Mouse (Mus musculus) embryonic fibroblast, embryonic 13.5 days (primary cell): ENCODE measurements at regions not wholly inside any gene's neighbourhood (a gene's known extent, or its start where the extent isn't known, plus 50 kb on each side); places are given as distances from the start of the nearest gene placed in this dataset.

Experiments
- H3K27ac ChIP-seq: 2 replicates; pipeline ENCODE4 v1.5.1; 2012; ENCODE audit warnings: low read length, control low read depth, inconsistent platforms; ENCODE audit not compliant: insufficient read depth
- H3K4me1 ChIP-seq: 2 replicates; pipeline ENCODE4 v1.6.1; 2011; ENCODE audit warnings: low read length; ENCODE audit not compliant: control insufficient read depth, insufficient read depth
- H3K4me3 ChIP-seq: 2 replicates; pipeline ENCODE4 v1.5.1; 2011; ENCODE audit warnings: mild to moderate bottlenecking, control low read depth, low read length; ENCODE audit not compliant: insufficient read depth
- CTCF ChIP-seq: IDR thresholded peaks from 2 replicates; pipeline ENCODE4 v1.5.1; 2011; ENCODE audit warnings: mild to moderate bottlenecking, control low read depth, low read length, moderate library complexity, borderline replicate concordance; ENCODE audit not compliant: insufficient read depth
- POLR2A ChIP-seq: IDR thresholded peaks from 2 replicates; pipeline ENCODE4 v1.6.1; 2011; ENCODE audit warnings: low read depth, mild to moderate bottlenecking, control low read depth, low read length, moderate library complexity

DNA sequence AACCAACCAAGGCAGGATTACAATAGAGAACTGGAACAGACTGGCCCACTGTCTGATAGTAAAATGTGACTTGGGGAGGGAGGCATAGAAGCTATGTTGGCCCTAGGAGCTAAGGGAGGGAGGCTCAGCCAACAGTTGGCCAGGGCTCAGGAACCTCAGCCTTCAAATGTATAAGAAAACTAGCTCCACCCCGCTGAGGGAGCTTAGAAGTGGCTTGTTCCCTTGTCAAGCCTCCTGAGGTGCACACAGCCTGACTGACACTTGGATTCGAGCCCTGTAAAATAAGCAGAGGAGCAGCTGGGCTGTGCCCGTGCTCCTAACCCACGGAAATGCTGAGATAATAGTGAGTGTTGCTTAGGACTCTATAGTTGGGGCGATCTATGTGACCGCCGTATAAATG, 144.7 kb downstream of the Fam43a start:
- Histone ChIP-seq H3K4me1 (no peaks in the 10 kb centered on the region), H3K27ac (peak overlapping the region; percentile 11; the same call in 1 of the 2 replicates), H3K4me3 (no peak overlapping the region)
- no peak for TF ChIP-seq CTCF
- no peak for TF ChIP-seq POLR2A

DNA sequence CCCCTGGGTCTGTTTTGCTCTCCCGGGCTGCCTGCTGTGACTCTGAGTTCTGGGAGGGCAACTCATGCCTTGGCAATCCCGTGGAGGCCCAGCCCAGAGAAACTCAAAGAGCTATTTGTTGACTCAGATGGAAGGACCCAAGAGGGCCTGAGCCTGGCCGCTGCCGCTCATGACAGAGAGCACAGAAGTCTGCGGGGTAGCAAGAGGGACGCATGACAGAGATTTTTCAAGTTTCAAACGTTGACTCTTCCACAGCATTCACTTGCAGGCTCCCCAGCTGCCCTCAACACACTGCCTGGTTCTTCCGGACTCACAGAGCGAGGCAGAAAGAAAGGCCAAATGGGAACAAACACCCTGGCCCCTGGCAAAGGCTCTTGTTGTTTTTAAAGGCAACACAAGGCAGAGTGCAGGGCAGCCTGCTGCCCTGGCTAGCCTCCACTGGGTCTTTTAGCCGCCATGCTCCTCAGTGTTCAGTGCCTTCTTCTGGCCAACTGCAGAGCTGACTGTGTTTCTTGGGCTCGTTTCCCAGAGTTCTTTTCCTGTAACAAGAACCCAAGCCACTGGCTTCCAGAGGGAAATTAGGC, 146.2 kb downstream of the Fam43a start:
- H3K4me1 ChIP-seq = no peaks in the 10 kb centered on the region
- peak overlapping the region; percentile 89 for H3K27ac ChIP-seq
- TF ChIP-seq POLR2A (no peak), CTCF (no peak)
- no peak overlapping the region for H3K4me3 ChIP-seq

DNA sequence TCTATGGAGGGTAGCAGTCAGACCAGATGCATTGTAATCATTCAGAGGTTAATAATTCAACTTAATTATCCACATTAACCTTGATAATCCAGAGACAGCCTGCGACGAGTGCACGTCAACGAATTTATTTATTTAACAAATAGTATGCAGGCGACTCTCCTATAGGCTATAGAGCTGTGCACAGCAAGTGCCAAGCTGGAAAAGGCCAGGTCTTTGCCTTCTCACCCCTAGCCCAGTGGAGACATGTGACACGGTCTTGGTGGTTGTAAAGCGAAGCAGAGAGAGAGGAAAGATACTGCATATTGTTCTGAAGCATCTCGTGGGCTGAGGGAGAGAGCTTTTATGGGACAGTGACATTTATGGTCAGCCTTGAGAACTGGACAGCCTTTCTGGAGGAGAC, 146.7 kb downstream of the Fam43a start:
- H3K4me3 ChIP-seq = no peak overlapping the region

DNA sequence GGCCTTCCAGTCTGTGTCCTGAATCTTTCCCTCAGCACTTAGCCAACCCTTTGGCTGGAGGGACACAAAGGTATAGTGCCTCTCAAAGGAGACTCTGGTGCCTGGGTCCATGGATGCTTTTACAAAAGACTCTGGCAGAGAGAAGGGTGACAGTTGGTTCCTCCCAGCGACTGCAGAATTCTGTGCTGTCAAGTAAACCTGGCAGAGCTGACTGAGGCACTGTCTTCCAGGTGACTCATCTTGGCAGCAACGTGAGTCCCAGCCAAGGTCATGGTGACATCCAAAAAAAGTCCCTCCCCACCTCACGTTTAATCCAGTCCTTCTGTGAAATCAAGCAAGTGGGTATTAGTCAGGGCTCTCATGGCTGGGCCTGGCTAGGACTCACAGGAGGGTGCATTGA, 150.3 kb downstream of the Fam43a start:
- Histone ChIP-seq H3K4me1 (no peaks in the 10 kb centered on the region), H3K4me3 (no peak overlapping the region), H3K27ac (no peak overlapping the region)
- no peak for TF ChIP-seq CTCF
- TF ChIP-seq POLR2A = no peak

More for the DNA sequence above, 146.7 kb downstream of the Fam43a start:
- Histone ChIP-seq H3K27ac (peak overlapping the region; percentile 89), H3K4me1 (no peaks in the 10 kb centered on the region)
- no peak for TF ChIP-seq POLR2A
- TF ChIP-seq CTCF = no peak

DNA sequence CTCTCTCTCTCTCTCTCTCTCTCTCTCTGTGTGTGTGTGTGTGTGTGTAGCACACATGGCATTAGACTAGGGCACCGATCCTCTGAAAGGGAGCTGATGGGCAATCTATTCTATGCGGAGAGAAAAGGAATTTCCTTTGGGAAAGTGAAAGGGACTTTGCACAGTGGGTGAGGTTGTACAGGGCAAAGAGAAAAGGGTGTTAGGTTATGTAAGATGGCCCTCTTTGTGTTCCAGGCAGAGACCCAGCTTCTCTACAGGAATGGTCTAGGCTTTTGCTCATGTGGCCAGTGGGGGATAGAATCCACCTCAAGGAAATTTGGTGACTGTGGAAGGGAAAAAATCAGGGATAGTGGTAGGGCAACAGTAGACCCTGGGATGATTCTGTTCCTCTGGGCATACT, 156.2 kb downstream of the Fam43a start:
- TF ChIP-seq POLR2A = no peak
- TF ChIP-seq CTCF = no peak
- H3K4me1 ChIP-seq = no peaks in the 10 kb centered on the region; the same call in 1 of the 2 replicates
- H3K27ac ChIP-seq = no peak overlapping the region
- no peak overlapping the region for H3K4me3 ChIP-seq

DNA sequence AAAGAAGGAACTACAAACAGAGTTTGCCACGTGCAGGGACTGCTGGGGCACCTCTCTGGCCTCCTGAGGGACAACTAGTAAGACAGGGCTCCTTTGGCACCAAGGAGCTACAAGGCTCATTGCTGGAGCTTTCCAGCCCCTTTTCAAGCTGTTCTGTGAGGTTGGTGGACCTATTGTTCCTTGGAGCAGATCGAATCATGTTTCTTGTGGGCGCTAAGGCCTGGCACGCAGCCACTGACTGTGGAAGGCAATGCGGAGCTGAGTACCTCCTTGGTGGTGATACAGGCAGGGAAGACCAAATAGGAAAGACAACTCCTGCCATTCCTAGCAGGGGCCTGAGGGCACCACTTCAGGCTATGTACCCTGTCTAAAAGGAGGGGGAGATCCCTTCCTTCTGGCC, 157.2 kb downstream of the Fam43a start:
- no peaks in the 10 kb centered on the region; the same call in 1 of the 2 replicates for H3K4me1 ChIP-seq
- TF ChIP-seq POLR2A = no peak
- TF ChIP-seq CTCF = no peak
- H3K4me3 ChIP-seq = no peak overlapping the region
- no peak overlapping the region for H3K27ac ChIP-seq

DNA sequence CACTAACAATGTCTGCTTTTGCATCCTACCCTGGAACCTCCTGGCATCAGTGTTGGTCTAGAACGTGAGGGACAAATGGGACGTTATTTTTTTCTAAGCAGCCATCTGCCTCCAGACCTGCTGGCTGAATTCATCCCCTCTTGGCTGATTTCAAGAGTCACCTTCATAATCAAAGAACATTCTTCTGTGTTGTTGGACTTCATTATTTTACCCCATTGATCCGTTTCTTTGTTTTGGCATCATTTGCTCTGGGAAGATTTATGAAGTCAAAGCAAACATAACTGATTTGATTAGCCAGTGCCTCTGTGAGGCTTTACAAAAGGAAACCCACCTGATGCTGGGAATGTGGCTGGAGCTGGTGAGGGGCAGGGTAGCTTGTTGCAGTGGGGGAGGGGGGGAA, 158.0 kb downstream of the Fam43a start:
- Histone ChIP-seq H3K4me1 (no peaks in the 10 kb centered on the region; the same call in 1 of the 2 replicates), H3K4me3 (no peak overlapping the region), H3K27ac (no peak overlapping the region)
- TF ChIP-seq POLR2A (no peak), CTCF (no peak)

DNA sequence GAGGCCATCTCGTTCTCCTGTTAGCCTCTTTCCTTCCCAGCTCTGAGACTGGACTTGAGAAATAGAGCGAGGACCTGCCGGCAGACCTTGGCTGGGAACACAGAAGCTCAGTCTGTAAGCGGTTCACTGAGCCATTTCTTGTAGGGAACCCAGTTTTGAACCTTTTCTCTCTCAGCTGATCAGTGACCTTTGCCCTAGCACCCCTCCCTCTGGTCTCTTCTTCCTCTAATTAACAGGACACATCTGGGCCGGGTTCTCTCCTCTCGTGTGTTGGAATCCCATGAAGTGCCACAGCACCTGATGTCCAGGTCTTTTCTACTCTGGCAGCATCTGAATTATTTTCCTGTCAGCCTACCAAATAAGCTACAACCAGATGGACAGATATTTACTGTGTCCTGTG, 158.5 kb downstream of the Fam43a start:
- TF ChIP-seq CTCF = no peak
- TF ChIP-seq POLR2A = no peak
- Histone ChIP-seq H3K4me3 (no peak overlapping the region), H3K27ac (no peak overlapping the region), H3K4me1 (no peaks in the 10 kb centered on the region; the same call in 1 of the 2 replicates)

DNA sequence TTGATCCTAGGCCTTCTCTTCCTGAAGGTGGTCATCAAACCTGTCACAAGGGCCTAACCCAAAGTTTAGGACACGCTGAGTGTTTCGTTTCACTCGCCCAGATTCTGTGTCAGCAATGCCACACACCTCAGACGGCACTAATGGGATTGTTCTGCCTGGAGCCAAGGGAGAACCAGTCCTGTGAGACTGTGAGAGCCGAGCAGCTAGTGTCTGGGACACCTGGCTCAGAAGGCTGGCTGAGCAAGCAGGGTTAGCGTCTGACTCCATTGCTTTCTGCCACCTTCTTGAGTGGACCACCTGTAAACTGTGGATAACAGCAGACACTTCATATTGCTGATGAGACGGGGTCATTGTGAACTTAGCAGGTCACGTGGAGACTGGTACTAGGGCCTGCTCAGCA, 160.0 kb downstream of the Fam43a start:
- no peak for TF ChIP-seq CTCF
- TF ChIP-seq POLR2A = no peak
- no peak overlapping the region for H3K27ac ChIP-seq
- no peaks in the 10 kb centered on the region; the same call in 1 of the 2 replicates for H3K4me1 ChIP-seq
- no peak overlapping the region for H3K4me3 ChIP-seq

DNA sequence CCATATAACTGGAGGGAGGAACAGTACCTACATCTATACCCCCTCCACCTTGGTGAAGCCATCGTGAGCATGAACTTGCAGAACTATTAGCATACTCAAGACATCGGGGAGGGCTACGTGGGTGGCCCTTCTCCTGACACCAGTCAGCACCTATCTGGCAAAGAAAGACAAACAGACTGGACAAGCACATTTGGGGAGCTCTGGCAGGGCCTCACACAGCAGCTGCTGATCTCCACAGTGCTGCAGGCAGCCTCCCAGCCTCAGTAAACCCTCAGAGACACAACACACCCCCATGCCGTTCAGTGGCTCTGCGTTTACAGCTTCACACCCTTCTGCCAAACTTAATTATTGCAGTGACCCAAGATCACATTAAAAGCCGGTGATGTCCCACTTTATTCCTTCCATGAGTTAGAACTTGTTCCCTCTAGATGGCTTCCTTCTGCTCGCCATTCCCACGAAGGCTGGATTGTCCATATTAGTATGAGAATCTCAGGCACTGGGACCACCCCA, 161.7 kb downstream of the Fam43a start:
- no peak overlapping the region for H3K4me3 ChIP-seq
- no peak for TF ChIP-seq POLR2A
- no peak for TF ChIP-seq CTCF
- H3K27ac ChIP-seq = no peak overlapping the region
- no peaks in the 10 kb centered on the region; the same call in 1 of the 2 replicates for H3K4me1 ChIP-seq

DNA sequence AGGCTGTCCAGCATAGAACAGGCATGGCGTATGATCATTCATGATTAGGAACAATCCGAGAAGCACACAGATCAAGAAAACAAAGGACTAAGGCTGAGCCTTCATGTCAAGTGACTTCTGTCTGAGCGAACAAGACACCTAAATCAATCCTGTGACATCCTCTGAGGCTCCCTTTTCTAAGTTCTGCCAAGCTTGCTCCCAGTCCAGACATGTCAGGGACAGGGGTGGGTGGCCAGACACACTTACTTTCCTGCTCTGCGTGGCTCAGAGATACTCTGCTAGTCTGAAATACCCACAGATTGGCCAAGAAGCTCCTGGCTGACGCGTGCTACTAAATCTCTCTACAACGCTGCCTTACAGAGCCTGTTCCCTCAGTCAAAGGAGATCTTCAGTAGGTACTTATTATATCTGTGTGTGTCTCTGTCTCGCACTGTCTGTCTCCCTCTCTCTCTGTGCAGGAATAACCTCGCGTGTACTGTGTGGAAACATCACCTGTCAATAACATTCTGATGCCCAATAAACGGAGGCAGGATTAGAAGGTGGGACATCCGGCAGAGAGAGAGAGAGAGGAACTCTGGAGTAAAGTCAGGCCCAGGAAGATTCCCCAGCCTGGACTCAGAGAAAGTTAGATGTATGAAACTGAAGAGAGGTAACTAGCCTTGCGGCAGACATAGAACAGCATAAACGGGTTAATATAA, 163.5 kb downstream of the Fam43a start:
- TF ChIP-seq CTCF = no peak
- no peak for TF ChIP-seq POLR2A

More for the DNA sequence above, 163.5 kb downstream of the Fam43a start:
- no peak overlapping the region for H3K4me3 ChIP-seq
- no peaks in the 10 kb centered on the region; the same call in 1 of the 2 replicates for H3K4me1 ChIP-seq
- no peak overlapping the region for H3K27ac ChIP-seq
